Mouse (Mus musculus): ENCODE results near the gene Odc1. TPM values are rescaled to one million over a fixed set of nuclear protein-coding genes. Genes with fewer than 3 reads are reported as not detected.

Odc1 gene
- total and polyA plus RNA-seq, 3 experiments, result 1,839 to 2,567 (median 2,455) TPM

DNA sequence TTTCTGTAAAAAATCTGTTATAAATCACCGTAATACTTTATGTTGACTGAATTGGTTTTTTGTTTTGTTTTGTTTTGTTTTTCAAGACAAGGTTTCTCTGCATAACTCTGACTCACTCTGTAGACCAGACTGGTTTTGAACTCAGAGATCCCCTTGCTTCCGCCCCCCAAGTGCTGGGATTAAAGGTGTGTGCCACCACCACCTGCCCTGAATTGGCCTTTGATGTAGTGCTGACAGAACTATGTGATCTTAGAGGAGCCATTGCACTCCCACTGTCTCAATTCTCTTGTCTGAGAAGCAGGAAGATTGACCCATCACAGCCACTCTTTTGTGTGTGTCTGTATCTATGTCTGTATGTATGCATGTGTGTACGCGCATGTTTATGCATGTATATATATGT is 37.8 kb downstream of the Odc1 start:
- no peak for DNase-seq (ENCODE audit: extremely low read depth)
- Histone ChIP-seq H3K4me3 (replicated peaks in 1 of 3; ENCODE audit: low read depth in 2 of 3, low read length in 2 of 3, poor library complexity in 1 of 3) (no peak overlapping the region), H3K27me3 (replicated peaks) (no peaks in the 10 kb centered on the region), H3K36me3 (replicated peaks in 1 of 2; ENCODE audit: control insufficient read depth in 1 of 2, insufficient read depth in 1 of 2, low read length in 1 of 2) (peaks cover 41 to 75% of the 10 kb centered on the region in 2 experiments), H3K4me2 (ENCODE audit: insufficient read depth, low read depth, poor library complexity, severe bottlenecking) (no peak overlapping the region), H3K9me3 (replicated peaks; ENCODE audit: low read length) (peaks cover 14% of the 10 kb centered on the region), H3K27ac (ENCODE audit: insufficient read depth, low read depth) (no peak overlapping the region), H3K9ac (ENCODE audit: insufficient read depth, low read depth) (no peak overlapping the region), H3K4me1 (ENCODE audit: control insufficient read depth in 1 of 2, insufficient read depth in 2 of 2) (peaks cover 6 to 34% of the 10 kb centered on the region in 2 experiments), H3K79me2 (replicated peaks; ENCODE audit: control insufficient read depth, extremely low read depth, insufficient read depth, poor library complexity, severe bottlenecking) (no peaks in the 10 kb centered on the region)
- in situ Hi-C loops (cut with MboI; ENCODE audit: low pct_ligation_motif_present, low pct_unique_long_range_greater_than_20kb, low sequenced_read_pairs), result no loop called here
- dilution Hi-C loops (cut with MboI; ENCODE audit: extremely low pct_ligation_motif_present, extremely low pct_unique_long_range_greater_than_20kb, low sequenced_read_pairs), result no loop called here
- TF ChIP-seq CHD1 (IDR thresholded peaks at IDR 0.05; ENCODE audit: low read depth, low read length) (no peak), ZKSCAN1 (IDR thresholded peaks at IDR 0.05; ENCODE audit: borderline replicate concordance, low read depth, low read length) (no peak), ETS1 (conservative IDR thresholded peaks at IDR 0.05; ENCODE audit: low read depth, low read length) (no peak), TBP (conservative IDR thresholded peaks at IDR 0.05; ENCODE audit: low read depth, low read length) (no peak), MAFK (IDR thresholded peaks at IDR 0.05; ENCODE audit: insufficient replicate concordance, low read length) (no peak)

DNA sequence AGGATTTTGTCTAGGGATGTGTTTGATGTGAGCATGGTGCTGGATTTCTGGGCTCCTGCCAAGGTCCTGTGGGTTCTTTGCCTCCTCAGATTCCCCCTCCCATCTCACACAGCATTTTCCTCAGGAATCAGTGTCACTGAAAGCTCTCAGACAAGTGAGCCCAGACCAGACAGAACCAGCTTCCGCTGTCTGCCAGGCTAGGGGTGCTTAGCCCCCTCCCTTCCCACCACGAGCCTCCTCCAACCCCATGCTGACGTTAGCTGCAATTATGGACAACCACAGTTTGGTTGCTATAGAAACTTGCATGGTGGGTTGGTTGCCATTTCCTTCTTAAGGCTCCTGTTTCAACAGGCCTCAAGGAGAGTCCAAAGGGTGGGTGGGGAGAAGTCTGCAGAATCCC is 39.3 kb downstream of the Odc1 start:
- Histone ChIP-seq H3K4me2 (ENCODE audit: insufficient read depth, low read depth, poor library complexity, severe bottlenecking) (no peak overlapping the region), H3K4me3 (replicated peaks in 1 of 3; ENCODE audit: low read depth in 2 of 3, low read length in 2 of 3, poor library complexity in 1 of 3) (no peak overlapping the region), H3K27me3 (replicated peaks) (no peaks in the 10 kb centered on the region), H3K4me1 (ENCODE audit: control insufficient read depth in 1 of 2, insufficient read depth in 2 of 2) (peaks cover 7 to 37% of the 10 kb centered on the region in 2 experiments), H3K36me3 (replicated peaks in 1 of 2; ENCODE audit: control insufficient read depth in 1 of 2, insufficient read depth in 1 of 2, low read length in 1 of 2) (peaks cover 43 to 75% of the 10 kb centered on the region in 2 experiments), H3K27ac (ENCODE audit: insufficient read depth, low read depth) (no peak overlapping the region), H3K9ac (ENCODE audit: insufficient read depth, low read depth) (no peak overlapping the region), H3K79me2 (replicated peaks; ENCODE audit: control insufficient read depth, extremely low read depth, insufficient read depth, poor library complexity, severe bottlenecking) (peaks cover 2% of the 10 kb centered on the region; the same call in 1 of the 2 replicates), H3K9me3 (replicated peaks; ENCODE audit: low read length) (peaks cover 14% of the 10 kb centered on the region)
- in situ Hi-C loops (cut with MboI; ENCODE audit: low pct_ligation_motif_present, low pct_unique_long_range_greater_than_20kb, low sequenced_read_pairs) (no loop called here), dilution Hi-C loops (cut with MboI; ENCODE audit: extremely low pct_ligation_motif_present, extremely low pct_unique_long_range_greater_than_20kb, low sequenced_read_pairs) (no loop called here)
- DNase-seq (ENCODE audit: extremely low read depth), result no peak
- TF ChIP-seq ELF1 (IDR thresholded peaks at IDR 0.05; ENCODE audit: low read depth, low read length) (no peak), MAX (IDR thresholded peaks at IDR 0.05; ENCODE audit: low read length) (no peak), TBP (conservative IDR thresholded peaks at IDR 0.05; ENCODE audit: low read depth, low read length) (no peak), RCOR1 (conservative IDR thresholded peaks at IDR 0.05; ENCODE audit: low read depth, low read length) (no peak), EP300 (IDR thresholded peaks at IDR 0.05; ENCODE audit: low read length) (no peak), JUND (conservative IDR thresholded peaks at IDR 0.05; ENCODE audit: low read depth, low read length) (no peak), MAFK (IDR thresholded peaks at IDR 0.05; ENCODE audit: insufficient replicate concordance, low read length) (no peak), POLR2AphosphoS2 (IDR thresholded peaks at IDR 0.05; ENCODE audit: low read depth, low read length) (no peak), ZC3H11A (IDR thresholded peaks at IDR 0.05; ENCODE audit: low read depth, low read length) (no peak), USF2 (conservative IDR thresholded peaks at IDR 0.05; ENCODE audit: low read depth, low read length) (no peak), ZMIZ1 (IDR thresholded peaks at IDR 0.05; ENCODE audit: low read depth, low read length) (no peak), PAX5 (IDR thresholded peaks at IDR 0.05; ENCODE audit: low read length) (no peak), CTCF (conservative IDR thresholded peaks at IDR 0.05 in 1 of 2, IDR thresholded peaks at IDR 0.05 in 1 of 2; ENCODE audit: low read depth in 2 of 2, low read length in 2 of 2) (no peak), SIN3A (IDR thresholded peaks at IDR 0.05; ENCODE audit: low read length) (no peak), MYC (IDR thresholded peaks at IDR 0.05; ENCODE audit: low read depth, low read length) (no peak), HCFC1 (IDR thresholded peaks at IDR 0.05; ENCODE audit: low read depth, low read length) (no peak), SMC3 (IDR thresholded peaks at IDR 0.05; ENCODE audit: low read depth, low read length) (no peak)
